Mouse (Mus musculus) left cerebral cortex, postnatal 14 days (tissue): ENCODE results near the gene Ttf1. TPM values are rescaled to one million over a fixed set of nuclear protein-coding genes. Genes with fewer than 3 reads are reported as not detected.
"Not testable (repeated sequence)": the region's sequence is repeated elsewhere in the genome, so short reads cannot be mapped to it uniquely, and the experiment has no call there.

Experiments
- DNase-seq, 2 experiments: peaks; one replicate each; pipeline ENCODE4 v3.0.0; 2021 to 2022; ENCODE audit warnings: low spot score in 2 of 2, mixed read lengths in 1 of 2
- intact Hi-C: fragments of 180-260 bp; cut with DNase I; formaldehyde crosslinking; loops from one replicate; pipeline ENCODE4 v1.15.1; 2025
- total RNA-seq, 2 experiments: library from RNA; stranded (reverse); gene quantifications; 2 replicates each; pipeline ENCODE4 v1.2.3; 2021

Gene Ttf1
- total RNA-seq, 2 experiments from 2014 or later = 10.0 to 10.7 TPM

GRCm38 (mm10) chr2:29102416-29103377, 42.6 kb downstream of the Ttf1 start:
- DNase-seq, intact Hi-C loops: not testable (repeated sequence)

GRCm38 (mm10) chr2:29120969-29121368, 60.9 kb downstream of the Ttf1 start:
- intact Hi-C loops = no loop called here
- no peak for DNase-seq

- DNase-seq = no peak
- intact Hi-C loops = no loop called here
Measured at GRCm38 (mm10) chr2:29122446-29122845, 62.4 kb downstream of the Ttf1 start.

GRCm38 (mm10) chr2:29123907-29124569, 64.0 kb downstream of the Ttf1 start, which contains the start of gene Setx:
Gene Setx (plus strand): TSS chr2:29124181.
- intact Hi-C loops = no loop called here

GRCm38 (mm10) chr2:29124571-29124935, 64.5 kb downstream of the Ttf1 start:
- intact Hi-C loops = no loop called here
- no peak for DNase-seq

More at GRCm38 (mm10) chr2:29123907-29124569, 64.0 kb downstream of the Ttf1 start, which contains the start of gene Setx:
- peak in 1 of 2 experiments; percentile 4 for DNase-seq

GRCm38 (mm10) chr2:29124936-29125701, 65.1 kb downstream of the Ttf1 start:
- DNase-seq = peak; percentile 95 to 96
- intact Hi-C loops = no loop called here

GRCm38 (mm10) chr2:29130118-29130899, 70.2 kb downstream of the Ttf1 start:
- DNase-seq = no peak
- intact Hi-C loops = no loop called here

- no peak for DNase-seq
- intact Hi-C loops = no loop called here
Measured at GRCm38 (mm10) chr2:29135161-29135560, 75.1 kb downstream of the Ttf1 start.

Other genes with a start within 250 kb of the Ttf1 start
- gene Gtf3c4, start 219.9 kb upstream of the Ttf1 start, total RNA-seq = 10 to 100 TPM; 38.5 to 39.9 TPM
- 1 to 10 TPM; 6.7 to 7.8 TPM for gene Ddx31, start 219.9 kb upstream of the Ttf1 start, total RNA-seq
- gene Barhl1, start 143.6 kb upstream of the Ttf1 start, total RNA-seq = under 1 TPM in 1 of 2 experiments, not detected in 1; 0.29 TPM
- under 1 TPM; 0.40 to 0.62 TPM for gene Cfap77, start 5.2 kb upstream of the Ttf1 start, total RNA-seq
- gene Setx, start 63.9 kb downstream of the Ttf1 start, total RNA-seq = 10 to 100 TPM; 49.2 to 54.2 TPM
- gene Ntng2, start 192.7 kb downstream of the Ttf1 start, total RNA-seq = 100 to 1,000 TPM; 107 TPM